In the genomic region with DNA sequence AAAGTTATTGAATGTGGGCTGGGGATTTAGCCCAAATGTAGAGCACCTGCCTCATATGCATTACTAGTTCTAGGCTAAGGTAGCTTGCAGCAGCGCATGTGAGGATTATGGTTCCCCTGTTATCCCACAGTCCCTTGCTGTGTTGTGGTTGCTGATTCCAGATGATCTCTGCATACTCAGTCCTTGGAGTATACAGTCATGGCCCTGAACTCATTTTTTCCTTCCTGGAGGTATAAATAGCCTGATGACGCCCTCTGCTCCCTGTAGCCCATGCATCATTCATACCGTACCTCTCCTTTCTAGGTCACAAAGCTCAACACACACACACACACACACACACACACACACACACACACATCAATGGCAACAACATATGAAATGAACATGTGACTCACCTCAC, we compare ENCODE assay signal across 22 mouse cellular contexts.
DNase-seq lines count a peak whose midpoint lies in the region; ATAC-seq and TF ChIP-seq lines count a peak whose summit lies in the region.
"Had no signal": no experiment of that assay in that cellular context is flagged by ENCODE, and none has a peak within 500 bp of the region (broad histone marks: within the 10 kb centered on the region; RNA-seq: fewer than 3 reads in every experiment).

No protein-coding gene starts in this region.

- no peak for TF ChIP-seq CTCF in heart, postnatal 0 days (IDR thresholded peaks at IDR 0.05; ENCODE audit: low read depth)
- no peak for TF ChIP-seq CTCF in heart, adult 2 months (IDR thresholded peaks at IDR 0.05)

- no peak for TF ChIP-seq EP300 in heart, postnatal 0 days (IDR thresholded peaks at IDR 0.05; ENCODE audit: low read depth)
- TF ChIP-seq EP300 in heart, adult 2 months (IDR thresholded peaks at IDR 0.05; ENCODE audit: insufficient read depth, low read depth, low read length), result no peak

- H3K4me1 ChIP-seq in heart, embryonic 13.5 days, result peaks cover 45% of the 10 kb centered on the region
- peaks cover 28% of the 10 kb centered on the region for H3K4me1 ChIP-seq in heart, embryonic 12.5 days (replicated peaks)
- peaks cover 30% of the 10 kb centered on the region for H3K4me1 ChIP-seq in heart, postnatal 0 days (ENCODE audit: control insufficient read depth, insufficient read depth)
- peaks cover 5% of the 10 kb centered on the region; the same call in 1 of the 2 replicates for H3K4me1 ChIP-seq in heart, adult 2 months (ENCODE audit: control insufficient read depth, insufficient read depth, low read length)
- H3K4me1 ChIP-seq: embryonic facial prominence, embryonic 13.5 days; embryonic facial prominence, embryonic 15.5 days; forebrain, embryonic 10.5 days; forebrain, embryonic 12.5 days had no signal

- H3K27me3 ChIP-seq in heart, embryonic 13.5 days (replicated peaks), result no peaks in the 10 kb centered on the region
- H3K27me3 ChIP-seq in heart, embryonic 12.5 days (replicated peaks), result no peaks in the 10 kb centered on the region
- no peaks in the 10 kb centered on the region for H3K27me3 ChIP-seq in heart, postnatal 0 days (ENCODE audit: control insufficient read depth, insufficient read depth, low read length)
- no peaks in the 10 kb centered on the region for H3K27me3 ChIP-seq in heart, adult 2 months (ENCODE audit: control insufficient read depth, insufficient read depth, low read length)
- H3K27me3 ChIP-seq: embryonic facial prominence, embryonic 13.5 days; embryonic facial prominence, embryonic 15.5 days; forebrain, embryonic 12.5 days had no signal

- 45% methylated on average over 3 of the region's 3 CpGs for WGBS in heart, embryonic 13.5 days
- 62% methylated on average over 3 of the region's 3 CpGs for WGBS in heart, embryonic 12.5 days
- WGBS in heart, postnatal 0 days, result 43% methylated on average over 3 of the region's 3 CpGs
- 49% methylated on average over 3 of the region's 3 CpGs for WGBS in heart, adult 2 months

- no peak for ATAC-seq in heart, embryonic 13.5 days (ENCODE audit: extremely low read depth, insufficient number of reproducible peaks, low FRiP score, low TSS enrichment)
- no peak for ATAC-seq in heart, embryonic 12.5 days (ENCODE audit: insufficient number of reproducible peaks, low FRiP score)
- ATAC-seq in heart, postnatal 0 days (ENCODE audit: insufficient read depth, low read depth), result peak; percentile 64; the same call in 1 of the 2 replicates
- ATAC-seq: forebrain, embryonic 14.5 days had no signal

- H3K27ac ChIP-seq in heart, embryonic 13.5 days (replicated peaks), result 0 out of 2 replicates have a peak overlapping the region, but pooled peaks have one; percentile 15
- H3K27ac ChIP-seq in heart, embryonic 12.5 days (ENCODE audit: poor library complexity, severe bottlenecking), result no peak overlapping the region
- no peak overlapping the region for H3K27ac ChIP-seq in heart, postnatal 0 days (ENCODE audit: low read depth)
- H3K27ac ChIP-seq in heart, adult 2 months, result no peak overlapping the region; the same call in 1 of the 2 replicates
- H3K27ac ChIP-seq: embryonic facial prominence, embryonic 13.5 days; embryonic facial prominence, embryonic 15.5 days; forebrain, embryonic 10.5 days; forebrain, embryonic 12.5 days had no signal

- no peak overlapping the region for H3K4me2 ChIP-seq in heart, embryonic 13.5 days
- no peak overlapping the region for H3K4me2 ChIP-seq in heart, embryonic 12.5 days
- H3K4me2 ChIP-seq in heart, postnatal 0 days (ENCODE audit: low read depth, low read length), result no peak overlapping the region
- H3K4me2 ChIP-seq: embryonic facial prominence, embryonic 13.5 days; embryonic facial prominence, embryonic 15.5 days; forebrain, embryonic 12.5 days had no signal

- no peaks in the 10 kb centered on the region for H3K36me3 ChIP-seq in heart, embryonic 13.5 days
- no peaks in the 10 kb centered on the region for H3K36me3 ChIP-seq in heart, embryonic 12.5 days
- H3K36me3 ChIP-seq in heart, postnatal 0 days (replicated peaks; ENCODE audit: control insufficient read depth, insufficient read depth, low read length), result no peaks in the 10 kb centered on the region
- H3K36me3 ChIP-seq in heart, adult 2 months (ENCODE audit: control insufficient read depth, insufficient read depth, low read length), result no peaks in the 10 kb centered on the region; the same call in 1 of the 2 replicates
- H3K36me3 ChIP-seq: embryonic facial prominence, embryonic 13.5 days; embryonic facial prominence, embryonic 15.5 days; forebrain, embryonic 10.5 days; forebrain, embryonic 12.5 days had no signal

- peak; percentile 30 for DNase-seq in heart, postnatal 0 days (ENCODE audit: low spot score)
- DNase-seq in heart, adult 2 months, result no peak
- DNase-seq in retina, postnatal 1 day, result peak; percentile 34
- DNase-seq in retina, embryonic 14.5 days (ENCODE audit: low spot score), result no peak
- DNase-seq: adrenal gland, adult 2 months; adrenal gland, postnatal 10 days; adrenal gland, postnatal 25 days; cerebellum, adult 11 months; cerebellum, adult 18-20 months; cerebellum, adult 8-10 months; cerebellum, adult 9-11 months; cerebellum, postnatal 14 days; cerebellum, postnatal 36 days; embryo, embryonic 11 days had no signal

- H3K79me2 ChIP-seq in heart, adult 2 months (replicated peaks; ENCODE audit: control insufficient read depth, insufficient read depth, low read length), result no peaks in the 10 kb centered on the region

- no peak overlapping the region for H3K4me3 ChIP-seq in heart, embryonic 13.5 days
- no peak overlapping the region for H3K4me3 ChIP-seq in heart, embryonic 12.5 days
- no peak overlapping the region for H3K4me3 ChIP-seq in heart, postnatal 0 days (ENCODE audit: low read depth, low read length)
- no peak overlapping the region for H3K4me3 ChIP-seq in heart, adult 2 months
- H3K4me3 ChIP-seq: embryonic facial prominence, embryonic 13.5 days; embryonic facial prominence, embryonic 15.5 days; erythroblast, embryonic 14.5 days; forebrain, embryonic 10.5 days; forebrain, embryonic 12.5 days had no signal

- no peaks in the 10 kb centered on the region for H3K9me3 ChIP-seq in heart, embryonic 13.5 days
- no peaks in the 10 kb centered on the region for H3K9me3 ChIP-seq in heart, embryonic 12.5 days (replicated peaks)
- no peaks in the 10 kb centered on the region for H3K9me3 ChIP-seq in heart, postnatal 0 days (replicated peaks; ENCODE audit: control insufficient read depth, low read length)
- H3K9me3 ChIP-seq: embryonic facial prominence, embryonic 13.5 days; embryonic facial prominence, embryonic 15.5 days; forebrain, embryonic 10.5 days; forebrain, embryonic 12.5 days had no signal

- intact Hi-C loops in heart, adult 2 months (cut with DNase I), result no loop called here

- TF ChIP-seq POLR2A in heart, adult 2 months (IDR thresholded peaks at IDR 0.05; ENCODE audit: insufficient read depth, low read depth, low read length), result no peak

- H3K9ac ChIP-seq in heart, embryonic 13.5 days, result no peak overlapping the region
- H3K9ac ChIP-seq in heart, embryonic 12.5 days, result no peak overlapping the region
- no peak overlapping the region for H3K9ac ChIP-seq in heart, postnatal 0 days (replicated peaks; ENCODE audit: low read depth, low read length)
- no peak overlapping the region for H3K9ac ChIP-seq in heart, adult 2 months (ENCODE audit: low read depth, low read length)
- H3K9ac ChIP-seq: embryonic facial prominence, embryonic 13.5 days; embryonic facial prominence, embryonic 15.5 days; forebrain, embryonic 12.5 days had no signal

Comparison
In these comparisons a context has a peak if more than half of its experiments do, and no peak if none do; other contexts are left out.
1. DNase-seq: peak in heart, postnatal 0 days (single experiment) and retina, postnatal 1 day (single experiment); none in heart, adult 2 months (0 of 2) and retina, embryonic 14.5 days (single experiment).